Mouse (Mus musculus) MEL (cell line): Measurements from ENCODE around the gene Fyn. TPM values are rescaled to one million over a fixed set of nuclear protein-coding genes. Genes with fewer than 3 reads are reported as not detected.

Source experiments
- DNase-seq: peaks from one replicate; pipeline ENCODE4 v3.0.0; 2011; ENCODE audit warnings: low read depth, low spot score
- H3K27ac ChIP-seq: 2 replicates; pipeline ENCODE4 v1.5.1; 2012; ENCODE audit warnings: low read depth, mild to moderate bottlenecking, control low read depth, low read length, moderate library complexity; ENCODE audit not compliant: control insufficient read depth
- H3K27me3 ChIP-seq, 2 experiments: fragments of 150-350 bp in 1 of 2; sonication (generic) in 1 of 2; 2 replicates each; pipeline ENCODE4 v1.6.1; 2012; ENCODE audit warnings: low read length in 2 of 2, mild to moderate bottlenecking in 2 of 2, improper control_type of control experiment in 1 of 2, moderate library complexity in 1 of 2; ENCODE audit not compliant: insufficient read depth in 2 of 2, control insufficient read depth in 1 of 2
- H3K36me3 ChIP-seq, 2 experiments: 2 replicates each; pipeline ENCODE4 v1.6.1; 2012 to 2014; ENCODE audit warnings: low read length in 2 of 2, improper control_type of control experiment in 1 of 2, inconsistent platforms in 1 of 2, mild to moderate bottlenecking in 1 of 2; ENCODE audit not compliant: insufficient read depth in 2 of 2, control insufficient read depth in 1 of 2
- H3K4me1 ChIP-seq, 2 experiments: fragments of 150-350 bp in 1 of 2; sonication (generic) in 1 of 2; 2 replicates each; pipeline ENCODE4 v1.6.1; 2012; ENCODE audit warnings: low read length in 2 of 2, improper control_type of control experiment in 1 of 2, mild to moderate bottlenecking in 1 of 2; ENCODE audit not compliant: insufficient read depth in 2 of 2, control insufficient read depth in 1 of 2
- H3K4me3 ChIP-seq, 2 experiments: fragments of 150-350 bp in 1 of 2; sonication (generic) in 1 of 2; 2 replicates each; pipeline ENCODE4 v1.5.1; 2012; ENCODE audit warnings: low read depth in 2 of 2, low read length in 2 of 2, mild to moderate bottlenecking in 2 of 2, moderate library complexity in 2 of 2, control low read depth in 1 of 2, improper control_type of control experiment in 1 of 2; ENCODE audit not compliant: control insufficient read depth in 1 of 2, insufficient read depth in 1 of 2
- H3K79me2 ChIP-seq: 2 replicates; pipeline ENCODE4 v1.6.1; 2012; ENCODE audit warnings: mild to moderate bottlenecking, low read length, moderate library complexity; ENCODE audit not compliant: control insufficient read depth, poor library complexity, insufficient read depth
- H3K9ac ChIP-seq: 2 replicates; pipeline ENCODE4 v1.6.1; 2012; ENCODE audit warnings: low read depth, mild to moderate bottlenecking, control low read depth, low read length, moderate library complexity; ENCODE audit not compliant: control insufficient read depth, poor library complexity, severe bottlenecking
- H3K9me3 ChIP-seq: fragments of 150-350 bp; sonication (generic); replicated peaks from 2 replicates; pipeline ENCODE4 v1.6.1; 2012; ENCODE audit warnings: mild to moderate bottlenecking, low read length, improper control_type of control experiment, moderate library complexity; ENCODE audit not compliant: insufficient read depth
- BHLHE40 ChIP-seq: IDR thresholded peaks from 2 replicates; pipeline ENCODE4 v1.6.1; 2012; ENCODE audit warnings: low read depth, mild to moderate bottlenecking, inconsistent platforms, low read length, improper control_type of control experiment, borderline replicate concordance
- CHD1 ChIP-seq: IDR thresholded peaks from 2 replicates; pipeline ENCODE4 v1.6.1; 2012; ENCODE audit warnings: low read depth, mild to moderate bottlenecking, inconsistent platforms, low read length, improper control_type of control experiment
- CHD2 ChIP-seq: IDR thresholded peaks from 2 replicates; pipeline ENCODE4 v1.6.1; 2011; ENCODE audit warnings: low read length, improper control_type of control experiment
- CTCF ChIP-seq, 3 experiments: IDR thresholded peaks in 2 of 3; conservative IDR thresholded peaks in 1 of 3; 2 replicates each; pipeline ENCODE4 v1.5.1; 2011 to 2012; ENCODE audit warnings: low read length in 3 of 3, low read depth in 2 of 3, mild to moderate bottlenecking in 2 of 3, improper control_type of control experiment in 1 of 3, inconsistent platforms in 1 of 3, mixed read lengths in 1 of 3, moderate library complexity in 1 of 3; ENCODE audit not compliant: control insufficient read depth in 1 of 3, insufficient read depth in 1 of 3, poor library complexity in 1 of 3, severe bottlenecking in 1 of 3
- E2F4 ChIP-seq: IDR thresholded peaks from 2 replicates; pipeline ENCODE4 v1.6.1; 2011; ENCODE audit warnings: low read depth, low read length, improper control_type of control experiment, borderline replicate concordance
- ELF1 ChIP-seq: IDR thresholded peaks from 2 replicates; pipeline ENCODE4 v1.6.1; 2014; ENCODE audit warnings: low read depth, mild to moderate bottlenecking, inconsistent platforms, low read length, improper control_type of control experiment, moderate library complexity
- EP300 ChIP-seq, 2 experiments: IDR thresholded peaks; 2 replicates each; pipeline ENCODE4 v1.6.1; 2011; ENCODE audit warnings: improper control_type of control experiment in 2 of 2, low read length in 2 of 2, low read depth in 1 of 2, mild to moderate bottlenecking in 1 of 2
- ETS1 ChIP-seq: IDR thresholded peaks from 2 replicates; pipeline ENCODE4 v1.6.1; 2012; ENCODE audit warnings: low read depth, mild to moderate bottlenecking, inconsistent platforms, low read length, improper control_type of control experiment, moderate library complexity
- GABPA ChIP-seq: IDR thresholded peaks from 2 replicates; pipeline ENCODE4 v1.6.1; 2012; ENCODE audit warnings: low read depth, mild to moderate bottlenecking, inconsistent platforms, low read length, improper control_type of control experiment, moderate library complexity
- GATA1 ChIP-seq: IDR thresholded peaks from 2 replicates; pipeline ENCODE4 v1.6.1; 2011; ENCODE audit warnings: low read depth, low read length, improper control_type of control experiment
- JUND ChIP-seq: IDR thresholded peaks from 2 replicates; pipeline ENCODE4 v1.6.1; 2011; ENCODE audit warnings: low read depth, mild to moderate bottlenecking, improper control_type of control experiment, low read length
- MAFK ChIP-seq: IDR thresholded peaks from 2 replicates; pipeline ENCODE4 v1.6.1; 2011; ENCODE audit warnings: low read depth, mild to moderate bottlenecking, low read length, improper control_type of control experiment, borderline replicate concordance
- MAZ ChIP-seq: IDR thresholded peaks from 2 replicates; pipeline ENCODE4 v1.6.1; 2012; ENCODE audit warnings: low read depth, mild to moderate bottlenecking, inconsistent platforms, low read length, improper control_type of control experiment
- MXI1 ChIP-seq: IDR thresholded peaks from 2 replicates; pipeline ENCODE4 v1.6.1; 2011; ENCODE audit warnings: mild to moderate bottlenecking, low read depth, low read length, improper control_type of control experiment
- MYC ChIP-seq: IDR thresholded peaks from 2 replicates; pipeline ENCODE4 v1.6.1; 2011; ENCODE audit warnings: low read depth, mild to moderate bottlenecking, low read length, improper control_type of control experiment, moderate library complexity
- POLR2AphosphoS5 ChIP-seq: IDR thresholded peaks from 2 replicates; pipeline ENCODE4 v1.6.1; 2012; ENCODE audit warnings: low read depth, borderline replicate concordance, mild to moderate bottlenecking, inconsistent platforms, low read length, moderate library complexity, mixed read lengths
- RCOR1 ChIP-seq: IDR thresholded peaks from 2 replicates; pipeline ENCODE4 v1.6.1; 2012; ENCODE audit warnings: low read depth, mild to moderate bottlenecking, inconsistent platforms, low read length, improper control_type of control experiment
- SIN3A ChIP-seq: IDR thresholded peaks from 2 replicates; pipeline ENCODE4 v1.6.1; 2012; ENCODE audit warnings: low read length, improper control_type of control experiment, inconsistent platforms
- SMC3 ChIP-seq: IDR thresholded peaks from 2 replicates; pipeline ENCODE4 v1.6.1; 2011; ENCODE audit warnings: low read depth, low read length, improper control_type of control experiment
- UBTF ChIP-seq: IDR thresholded peaks from 2 replicates; pipeline ENCODE4 v1.6.1; 2012; ENCODE audit warnings: low read depth, mild to moderate bottlenecking, inconsistent platforms, low read length, improper control_type of control experiment, moderate library complexity, borderline replicate concordance; ENCODE audit not compliant: insufficient read depth
- USF1 ChIP-seq: IDR thresholded peaks from 2 replicates; pipeline ENCODE4 v1.6.1; 2014; ENCODE audit warnings: low read depth, mild to moderate bottlenecking, inconsistent platforms, low read length, improper control_type of control experiment, moderate library complexity
- ZC3H11A ChIP-seq: IDR thresholded peaks from 2 replicates; pipeline ENCODE4 v1.6.1; 2012; ENCODE audit warnings: low read depth, mild to moderate bottlenecking, inconsistent platforms, low read length, improper control_type of control experiment
- ZNF384 ChIP-seq: IDR thresholded peaks from 2 replicates; pipeline ENCODE4 v1.6.1; 2012; ENCODE audit warnings: low read depth, mild to moderate bottlenecking, inconsistent platforms, low read length, improper control_type of control experiment
- polyA plus RNA-seq, 2 experiments: library from polyadenylated mRNA; stranded (reverse) in 1 of 2; unstranded in 1 of 2; fragments of >175 nt in 1 of 2; fragments of >200 nt in 1 of 2; gene quantifications; 2 replicates each; pipeline versions ENCODE4 v1.2.1 to v1.2.4; 2012; ENCODE audit warnings: low replicate concordance in 2 of 2, low read depth in 1 of 2; ENCODE audit not compliant: insufficient read length in 2 of 2, insufficient read depth in 1 of 2, missing spikeins in 1 of 2
- total RNA-seq: library from RNA; depleted of rRNA; stranded (reverse); fragments of 300-350 nt; gene quantifications from 2 replicates; pipeline ENCODE4 v1.2.3, GENCODE M21; 2012

Gene Fyn
- total and polyA plus RNA-seq, 3 experiments, result 0.03 TPM; not detected in 2

- Histone ChIP-seq H3K4me1 (no peaks in the 10 kb centered on the region), H3K27me3 (no peaks in the 10 kb centered on the region), H3K79me2 (no peaks in the 10 kb centered on the region), H3K9me3 (no peaks in the 10 kb centered on the region), H3K4me3 (no peak overlapping the region), H3K36me3 (no peaks in the 10 kb centered on the region), H3K27ac (no peak overlapping the region), H3K9ac (no peak overlapping the region)
- TF ChIP-seq UBTF (no peak), USF1 (no peak), JUND (no peak), ZNF384 (no peak), POLR2AphosphoS5 (no peak), MYC (no peak), GABPA (no peak), MXI1 (no peak), CHD1 (no peak), RCOR1 (no peak), BHLHE40 (no peak), GATA1 (no peak)
- no peak for DNase-seq
These were observed 11.2 kb downstream of the Fyn start for GRCm38 (mm10) chr10:39379721-39380370.

DNA sequence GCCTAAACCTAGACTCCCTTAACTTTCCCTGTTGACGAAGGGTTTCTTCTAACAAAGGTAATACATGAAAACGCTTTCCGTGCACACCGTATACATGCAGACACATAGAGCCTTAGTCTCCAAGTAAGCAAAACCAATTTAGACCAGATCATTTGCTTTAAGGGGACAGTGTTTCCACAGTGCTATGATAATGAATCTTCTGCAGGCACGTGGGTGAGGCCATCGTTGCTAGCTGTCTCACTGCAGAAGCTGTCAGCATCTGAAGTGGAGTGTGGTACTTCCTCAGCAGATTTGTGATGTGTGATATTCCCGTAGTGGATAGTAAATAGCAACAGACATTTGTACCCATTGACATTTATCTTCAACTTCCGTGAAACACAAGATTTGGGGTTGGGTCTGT is 16.6 kb downstream of the Fyn start:
- no peaks in the 10 kb centered on the region for H3K9me3 ChIP-seq
- no peak overlapping the region for H3K9ac ChIP-seq
- H3K4me3 ChIP-seq, result no peak overlapping the region
- H3K27ac ChIP-seq, result no peak overlapping the region
- H3K4me1 ChIP-seq, result no peaks in the 10 kb centered on the region
- no peaks in the 10 kb centered on the region for H3K27me3 ChIP-seq
- no peaks in the 10 kb centered on the region for H3K79me2 ChIP-seq
- H3K36me3 ChIP-seq, result no peaks in the 10 kb centered on the region
- TF ChIP-seq ELF1 (no peak), UBTF (no peak), ZNF384 (no peak), CTCF (IDR thresholded peaks at IDR 0.05 in 2 of 3, conservative IDR thresholded peaks at IDR 0.05 in 1 of 3; ENCODE audit: control insufficient read depth in 1 of 3, insufficient read depth in 1 of 3, low read depth in 2 of 3, low read length in 3 of 3, poor library complexity in 1 of 3, severe bottlenecking in 1 of 3) (no peak), SMC3 (no peak), CHD2 (no peak), MAFK (no peak), GABPA (no peak), ZC3H11A (no peak), MAZ (no peak), EP300 (IDR thresholded peaks at IDR 0.05; ENCODE audit: low read depth in 1 of 2, low read length in 2 of 2) (no peak), GATA1 (no peak), ETS1 (no peak), SIN3A (no peak), E2F4 (no peak), RCOR1 (no peak)
- no peak for DNase-seq
